Mouse (Mus musculus): ENCODE data around the gene Slc26a10. TPM values are rescaled to one million over a fixed set of nuclear protein-coding genes. Genes with fewer than 3 reads are reported as not detected.

The Slc26a10 gene
- polyA plus RNA-seq, 1 experiment = 0.33 TPM

- TF ChIP-seq GATA1 (IDR thresholded peaks at IDR 0.05; ENCODE audit: low read length) = no peak
These were observed 3.2 kb downstream of the Slc26a10 start for GRCm38 (mm10) chr10:127177235-127177634.

GRCm38 (mm10) chr10:127176756-127177155 lies 3.7 kb downstream of the Slc26a10 start:
- no peak for TF ChIP-seq GATA1 (IDR thresholded peaks at IDR 0.05; ENCODE audit: low read length)

GRCm38 (mm10) chr10:127176228-127176627 lies 4.2 kb downstream of the Slc26a10 start:
- TF ChIP-seq GATA1 (IDR thresholded peaks at IDR 0.05; ENCODE audit: low read length) = no peak

GRCm38 (mm10) chr10:127174170-127174569 lies 6.3 kb downstream of the Slc26a10 start:
- TF ChIP-seq GATA1 (IDR thresholded peaks at IDR 0.05; ENCODE audit: low read length) = no peak

- TF ChIP-seq GATA1 (IDR thresholded peaks at IDR 0.05; ENCODE audit: low read length) = no peak
These were observed 7.0 kb downstream of the Slc26a10 start for GRCm38 (mm10) chr10:127173148-127174065.

GRCm38 (mm10) chr10:127171631-127172200 lies 8.7 kb downstream of the Slc26a10 start:
- TF ChIP-seq GATA1 (IDR thresholded peaks at IDR 0.05; ENCODE audit: low read length) = no peak

GRCm38 (mm10) chr10:127170837-127171272 lies 9.6 kb downstream of the Slc26a10 start:
- TF ChIP-seq GATA1 (IDR thresholded peaks at IDR 0.05; ENCODE audit: low read length) = no peak

GRCm38 (mm10) chr10:127170002-127170401 lies 10.4 kb downstream of the Slc26a10 start:
- TF ChIP-seq GATA1 (IDR thresholded peaks at IDR 0.05; ENCODE audit: low read length) = no peak

- no peak for TF ChIP-seq GATA1 (IDR thresholded peaks at IDR 0.05; ENCODE audit: low read length)
These were observed 12.7 kb downstream of the Slc26a10 start for GRCm38 (mm10) chr10:127167614-127168192.

GRCm38 (mm10) chr10:127166771-127167613 lies 13.5 kb downstream of the Slc26a10 start:
- no peak for TF ChIP-seq GATA1 (IDR thresholded peaks at IDR 0.05; ENCODE audit: low read length)

- no peak for TF ChIP-seq GATA1 (IDR thresholded peaks at IDR 0.05; ENCODE audit: low read length)
These were observed 14.1 kb downstream of the Slc26a10 start for GRCm38 (mm10) chr10:127166404-127166715.

GRCm38 (mm10) chr10:127165654-127166403 lies 14.6 kb downstream of the Slc26a10 start:
- TF ChIP-seq GATA1 (IDR thresholded peaks at IDR 0.05; ENCODE audit: low read length) = no peak

- no peak for TF ChIP-seq GATA1 (IDR thresholded peaks at IDR 0.05; ENCODE audit: low read length)
These were observed 15.1 kb downstream of the Slc26a10 start for GRCm38 (mm10) chr10:127165354-127165653.

- TF ChIP-seq GATA1 (IDR thresholded peaks at IDR 0.05; ENCODE audit: low read length) = no peak
These were observed 15.7 kb downstream of the Slc26a10 start, which contains the start of gene B4galnt1 for GRCm38 (mm10) chr10:127164631-127165353. TSS of gene B4galnt1 (plus strand) at chr10:127165225.

All from G1E-ER4 (cell line).